Mouse (Mus musculus) ES-Bruce4 (cell line): ENCODE measurements around the gene Olfr1414.

Source experiments
- EP300 ChIP-seq: IDR thresholded peaks from 2 replicates; pipeline ENCODE4 v1.6.1; 2011; ENCODE audit warnings: low read depth, low read length; ENCODE audit not compliant: insufficient read depth
- POLR2A ChIP-seq: IDR thresholded peaks from one replicate; pipeline ENCODE4 v1.8.1; 2011; ENCODE audit warnings: low read length; ENCODE audit not compliant: insufficient read depth

- no peak for TF ChIP-seq POLR2A
- TF ChIP-seq EP300 = no peak
Observed at GRCm38 (mm10) chr1:92523764-92524163, 5.3 kb upstream of the Olfr1414 start.
